14 mouse cellular contexts compared by ENCODE assay signal in the genomic region with DNA sequence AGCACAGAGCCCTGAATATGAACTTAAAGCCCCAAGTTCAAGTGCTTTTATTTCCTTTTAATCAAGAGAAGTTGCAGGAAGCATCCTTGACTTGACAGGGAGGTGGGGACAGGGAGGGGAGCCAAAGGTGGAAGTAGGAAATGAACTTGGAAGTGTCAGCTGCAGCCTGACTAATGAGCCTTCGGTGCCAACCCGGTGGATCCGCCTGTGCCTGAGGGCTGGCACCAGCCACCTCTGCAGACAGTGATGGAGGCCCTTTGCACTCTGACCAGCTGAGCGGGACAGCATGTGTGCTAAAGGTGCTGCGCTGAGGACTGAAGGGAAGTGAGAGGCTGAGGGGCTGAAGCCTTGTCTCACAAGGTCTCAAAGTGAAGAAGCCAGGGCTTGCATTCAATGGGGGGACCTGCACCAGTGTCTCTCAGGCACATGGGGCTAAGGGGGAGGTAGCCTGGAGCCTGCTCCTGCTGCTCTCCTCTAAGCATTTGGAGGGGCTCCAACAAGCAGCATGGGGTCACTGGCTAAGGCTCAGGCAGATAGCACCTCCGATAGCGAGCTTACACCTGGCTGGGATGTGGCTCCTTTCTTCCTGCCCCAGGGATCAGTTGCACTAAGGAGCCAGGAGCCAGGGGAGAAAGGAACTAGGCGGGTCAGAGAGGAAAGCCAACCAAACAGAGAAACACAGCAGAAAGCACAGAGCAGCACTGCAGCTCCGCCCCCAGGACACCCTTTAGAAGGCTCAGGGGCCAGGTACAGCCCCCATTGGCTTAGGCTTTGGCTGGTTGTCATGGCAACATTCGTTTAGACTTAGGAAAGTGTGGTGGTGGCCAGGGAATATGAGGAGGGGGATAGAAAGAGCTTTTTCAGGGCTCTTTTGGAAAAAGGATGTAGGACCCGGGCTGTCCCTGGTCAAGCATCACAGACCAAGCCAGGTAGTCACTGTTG. TPM values are rescaled to one million over a fixed set of nuclear protein-coding genes. Genes with fewer than 3 reads are reported as not detected.
DNase-seq lines count a peak whose midpoint lies in the region; ATAC-seq and TF ChIP-seq lines count a peak whose summit lies in the region.
"Had no signal": no experiment of that assay in that cellular context is flagged by ENCODE, and none has a peak within 500 bp of the region (broad histone marks: within the 10 kb centered on the region; RNA-seq: fewer than 3 reads in every experiment).

No protein-coding gene starts in this region.

- H3K9ac ChIP-seq in stomach, embryonic 14.5 days (replicated peaks; ENCODE audit: low read depth, low read length): no peak overlapping the region
- no peak overlapping the region for H3K9ac ChIP-seq in stomach, postnatal 0 days (ENCODE audit: low read length)
- H3K9ac ChIP-seq: embryonic facial prominence, embryonic 12.5 days; hindbrain, embryonic 15.5 days had no signal

- no peaks in the 10 kb centered on the region for H3K9me3 ChIP-seq in stomach, embryonic 14.5 days (ENCODE audit: control insufficient read depth, low read depth, low read length)
- no peaks in the 10 kb centered on the region for H3K9me3 ChIP-seq in stomach, postnatal 0 days (ENCODE audit: control insufficient read depth, low read length)
- H3K9me3 ChIP-seq: embryonic facial prominence, embryonic 12.5 days; hindbrain, embryonic 15.5 days had no signal

- H3K4me1 ChIP-seq in stomach, embryonic 14.5 days (ENCODE audit: control insufficient read depth, insufficient read depth, low read length): no peaks in the 10 kb centered on the region
- no peaks in the 10 kb centered on the region for H3K4me1 ChIP-seq in stomach, postnatal 0 days (replicated peaks; ENCODE audit: control insufficient read depth, insufficient read depth)

- no peaks in the 10 kb centered on the region for H3K36me3 ChIP-seq in stomach, embryonic 14.5 days (ENCODE audit: control insufficient read depth, insufficient read depth, low read length)
- no peaks in the 10 kb centered on the region for H3K36me3 ChIP-seq in stomach, postnatal 0 days (ENCODE audit: control insufficient read depth, insufficient read depth, low read length)
- H3K36me3 ChIP-seq: embryonic facial prominence, embryonic 12.5 days; hindbrain, embryonic 15.5 days had no signal

- H3K27ac ChIP-seq in stomach, embryonic 14.5 days (ENCODE audit: low read length): 0 out of 2 replicates have a peak overlapping the region, but pooled peaks have one; percentile 11
- no peak overlapping the region for H3K27ac ChIP-seq in stomach, postnatal 0 days (replicated peaks)
- H3K27ac ChIP-seq: embryonic facial prominence, embryonic 12.5 days; hindbrain, embryonic 15.5 days had no signal

- TF ChIP-seq CTCF in stomach, postnatal 0 days (IDR thresholded peaks at IDR 0.05; ENCODE audit: low read depth): no peak

- H3K4me3 ChIP-seq in stomach, embryonic 14.5 days (ENCODE audit: low read depth, low read length): no peak overlapping the region
- H3K4me3 ChIP-seq in stomach, postnatal 0 days (ENCODE audit: low read depth, low read length): no peak overlapping the region
- H3K4me3 ChIP-seq: embryonic facial prominence, embryonic 12.5 days; hindbrain, embryonic 15.5 days had no signal

- H3K27me3 ChIP-seq in stomach, embryonic 14.5 days (ENCODE audit: control insufficient read depth, insufficient read depth, low read length): no peaks in the 10 kb centered on the region
- no peaks in the 10 kb centered on the region for H3K27me3 ChIP-seq in stomach, postnatal 0 days (ENCODE audit: control insufficient read depth, insufficient read depth, low read length)
- H3K27me3 ChIP-seq: embryonic facial prominence, embryonic 12.5 days; hindbrain, embryonic 15.5 days had no signal

- H3K4me2 ChIP-seq in stomach, embryonic 14.5 days (replicated peaks; ENCODE audit: low read depth, low read length): no peak overlapping the region
- no peak overlapping the region for H3K4me2 ChIP-seq in stomach, postnatal 0 days (replicated peaks; ENCODE audit: low read depth)
- H3K4me2 ChIP-seq: embryonic facial prominence, embryonic 12.5 days; hindbrain, embryonic 15.5 days; liver, embryonic 11.5 days had no signal

- 25% methylated on average over 11 of the region's 11 CpGs for WGBS in stomach, embryonic 14.5 days
- 24% methylated on average over 11 of the region's 11 CpGs for WGBS in stomach, postnatal 0 days

- peak; percentile 60 for DNase-seq in embryo, embryonic 10 days (ENCODE audit: low spot score)
- DNase-seq in embryo, embryonic 9.5 days (ENCODE audit: extremely low spot score): no peak
- no peak for DNase-seq in stomach, postnatal 0 days (ENCODE audit: low spot score)
- peak; percentile 55 for DNase-seq in kidney, postnatal 14 days
- no peak for DNase-seq in layer of hippocampus, postnatal 10 days (ENCODE audit: low spot score in 2 of 2)
- no peak for DNase-seq in frontal cortex, postnatal 10 days (ENCODE audit: low spot score in 2 of 2)
- DNase-seq: layer of hippocampus, postnatal 36 days; lung, postnatal 10 days; thymus, postnatal 36 days had no signal

- no peak for TF ChIP-seq EP300 in stomach, postnatal 0 days (optimal IDR thresholded peaks at IDR 0.05)

- no peak for ATAC-seq in stomach, embryonic 14.5 days (ENCODE audit: insufficient number of reproducible peaks, insufficient read depth, low FRiP score, low read depth)
- ATAC-seq in stomach, postnatal 0 days (ENCODE audit: low FRiP score, low TSS enrichment): no peak
- no peak for ATAC-seq in erythroid progenitor cell, adult 5-6 weeks (replicated peaks; ENCODE audit: low FRiP score, poor library complexity, severe bottlenecking)

RNA-seq across cellular contexts. Expression of a gene that starts 33.1 kb away (rescaled TPM):
- polyA plus RNA-seq in stomach, embryonic 14.5 days (2014; fragmentation: Nextera tagmentation; extraction: Ambion mirVana): 1.1 TPM in 2 replicates
- 0.12 and 0.13 TPM in 2 replicates for polyA plus RNA-seq in stomach, postnatal 0 days (2015; fragmentation: Nextera tagmentation; extraction: Ambion mirVana)
- total RNA-seq in erythroid progenitor cell, adult 5-6 weeks (2015; ENCODE audit: low replicate concordance): not detected in 2 replicates
- total RNA-seq in erythroid progenitor cell, adult 5-6 weeks (2017; ENCODE audit: low replicate concordance): not detected in 2 replicates
- 10 to 100 TPM; 32.8 to 34.5 TPM for total RNA-seq in layer of hippocampus, postnatal 10 days (2021)

Comparison
In these comparisons a context has a peak if more than half of its experiments do, and no peak if none do; other contexts are left out.
1. DNase-seq: peak in embryo, embryonic 10 days (single experiment) and kidney, postnatal 14 days (single experiment); none in embryo, embryonic 9.5 days (single experiment), stomach, postnatal 0 days (single experiment), layer of hippocampus, postnatal 10 days (0 of 2) and frontal cortex, postnatal 10 days (0 of 2).
2. RNA of a gene that starts 33.1 kb away (total RNA-seq): 32.8 to 34.5 TPM in layer of hippocampus, postnatal 10 days; not detected in erythroid progenitor cell, adult 5-6 weeks; every median in the first group is over 10 times any median in the second.